Mouse (Mus musculus) midbrain, embryonic 13.5 days (tissue): ENCODE results near the gene Ms4a6c. TPM values are rescaled to one million over a fixed set of nuclear protein-coding genes. Genes with fewer than 3 reads are reported as not detected.
"Not testable (repeated sequence)": the region's sequence is repeated elsewhere in the genome, so short reads cannot be mapped to it uniquely, and the experiment has no call there.

Source experiments
- ATAC-seq: fragments of 200-750 bp; cut with Nextera tagmentation; 2 replicates; pipeline ENCODE4 v1.8.0; 2017; ENCODE audit warnings: mild to moderate bottlenecking, moderate TSS enrichment, moderate library complexity
- H3K27ac ChIP-seq: fragments of 300-500 bp; sonication (generic); 2 replicates; pipeline ENCODE4 v1.5.1; 2015; ENCODE audit warnings: inconsistent platforms, mild to moderate bottlenecking, moderate library complexity
- H3K27me3 ChIP-seq: fragments of 300-500 bp; sonication (generic); 2 replicates; pipeline ENCODE4 v1.6.1; 2015; ENCODE audit warnings: mild to moderate bottlenecking, inconsistent platforms
- H3K36me3 ChIP-seq: fragments of 300-500 bp; sonication (generic); 2 replicates; pipeline ENCODE4 v1.6.1; 2015; ENCODE audit warnings: mild to moderate bottlenecking, inconsistent platforms
- H3K4me1 ChIP-seq: fragments of 300-500 bp; sonication (generic); replicated peaks from 2 replicates; pipeline ENCODE4 v1.6.1; 2015; ENCODE audit warnings: inconsistent platforms
- H3K4me2 ChIP-seq: fragments of 300-500 bp; sonication (generic); replicated peaks from 2 replicates; pipeline ENCODE4 v1.6.1; 2015; ENCODE audit warnings: moderate library complexity, mild to moderate bottlenecking, inconsistent platforms
- H3K4me3 ChIP-seq: fragments of 300-500 bp; sonication (generic); replicated peaks from 2 replicates; pipeline ENCODE4 v1.5.1; 2015; ENCODE audit warnings: mild to moderate bottlenecking, inconsistent platforms
- H3K9ac ChIP-seq: fragments of 300-500 bp; sonication (generic); replicated peaks from 2 replicates; pipeline ENCODE4 v1.6.1; 2015; ENCODE audit warnings: mild to moderate bottlenecking, inconsistent platforms
- H3K9me3 ChIP-seq: fragments of 300-500 bp; sonication (generic); 2 replicates; pipeline ENCODE4 v1.6.1; 2016; ENCODE audit warnings: mild to moderate bottlenecking, inconsistent platforms
- WGBS: fragments of 180-500 bp; shearing (Covaris S2); methylation state at CpG from one replicate; pipeline ENCODE4 v1.1.7; 2015; 5-methylcytosine and 5-hydroxymethylcytosine counted together
- polyA plus RNA-seq: library from polyadenylated mRNA; unstranded; fragments of >200 nt; fragmentation: Nextera tagmentation; extraction: Ambion mirVana; gene quantifications from 2 replicates; pipeline ENCODE4 v1.2.1, GENCODE M21; 2015

Gene Ms4a6c
- polyA plus RNA-seq, 1 experiment from 2014 or later: 2.0 TPM

DNA sequence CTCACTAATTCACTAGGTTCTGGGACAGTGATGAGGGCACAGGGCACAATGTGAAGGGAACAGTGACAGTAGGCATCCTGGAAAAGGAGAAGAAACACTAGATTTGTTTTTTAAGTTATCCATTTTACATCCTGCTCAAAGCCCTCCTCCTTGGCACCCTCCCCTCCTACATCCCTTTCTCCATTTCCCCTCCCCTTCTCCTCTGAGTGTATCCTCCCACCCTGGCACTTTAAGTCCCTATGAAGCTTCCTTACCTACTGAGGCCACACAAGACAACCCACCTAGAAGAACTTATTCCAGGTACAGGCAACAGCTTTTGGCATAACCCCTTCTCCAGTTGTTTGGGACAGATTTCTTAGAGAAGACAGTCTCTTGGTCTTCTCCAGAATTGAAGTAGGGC is 47.1 kb downstream of the Ms4a6c start, which contains the start of gene Ms4a6b:
Gene Ms4a6b, plus strand, starts transcription at position 267 of the 400 bp plus-strand sequence.
- no peak within 1 kb of the TSS for H3K4me3 ChIP-seq
- H3K9ac ChIP-seq: no peak within 1 kb of the TSS
- H3K9me3 ChIP-seq: no peaks in the 10 kb centered on the region
- H3K4me1 ChIP-seq: no peaks in the 10 kb centered on the region
- no peaks in the 10 kb centered on the region for H3K27me3 ChIP-seq
- no peak within 1 kb of the TSS for H3K27ac ChIP-seq
- ATAC-seq: no peak
- no peaks in the 10 kb centered on the region for H3K36me3 ChIP-seq
- no peak within 1 kb of the TSS for H3K4me2 ChIP-seq

DNA sequence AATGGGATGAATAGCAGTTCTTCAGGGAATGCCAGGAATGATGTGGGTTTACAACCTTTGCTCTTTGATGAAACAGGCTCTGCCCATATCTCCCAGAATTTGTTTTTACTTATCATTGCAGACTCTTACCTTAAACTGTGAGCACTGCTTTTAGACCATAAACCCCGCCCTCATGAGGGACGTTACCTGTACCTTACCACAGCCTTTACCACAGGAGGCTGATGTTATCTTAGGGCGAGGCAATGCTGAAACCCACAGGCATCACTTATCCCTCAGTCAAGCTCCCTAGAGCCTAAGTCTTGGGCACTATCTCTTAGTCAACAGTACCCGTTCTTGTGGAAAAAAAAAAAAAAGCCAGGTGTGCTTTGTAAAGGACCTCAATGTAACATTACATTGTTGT is 47.7 kb downstream of the Ms4a6c start:
- ATAC-seq: no peak
- Histone ChIP-seq H3K27ac (no peak overlapping the region), H3K9me3 (no peaks in the 10 kb centered on the region), H3K36me3 (no peaks in the 10 kb centered on the region), H3K9ac (no peak overlapping the region), H3K4me3 (no peak overlapping the region), H3K4me2 (no peak overlapping the region), H3K27me3 (no peaks in the 10 kb centered on the region), H3K4me1 (no peaks in the 10 kb centered on the region)
- WGBS: 75% methylated on average over 4 of the region's 4 CpGs

DNA sequence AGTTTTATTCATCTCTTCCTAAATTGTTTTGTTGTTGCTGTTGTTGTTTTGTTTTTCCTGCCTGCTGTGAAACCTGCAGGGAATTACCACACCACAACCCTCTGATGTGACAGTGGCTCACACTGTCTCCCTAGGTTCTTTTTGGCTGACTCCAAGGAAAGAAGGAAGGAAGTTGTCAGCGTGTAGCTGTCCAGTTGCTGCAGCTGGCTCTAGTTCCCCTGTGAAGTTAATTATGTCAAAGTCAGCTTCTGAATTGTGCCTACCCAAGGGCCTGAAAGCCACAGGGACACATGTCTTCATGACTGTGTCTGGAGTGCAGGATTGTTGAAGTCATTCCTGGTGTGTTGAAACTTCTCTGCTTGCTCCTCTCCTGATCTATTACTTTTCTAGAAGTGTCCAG is 48.2 kb downstream of the Ms4a6c start:
- not testable (repeated sequence) for H3K4me2 ChIP-seq, H3K4me3 ChIP-seq, H3K27ac ChIP-seq, H3K27me3 ChIP-seq, H3K9ac ChIP-seq, ATAC-seq, H3K4me1 ChIP-seq, H3K9me3 ChIP-seq, H3K36me3 ChIP-seq
- WGBS: 79% methylated on average over 1 of the region's 1 CpGs

DNA sequence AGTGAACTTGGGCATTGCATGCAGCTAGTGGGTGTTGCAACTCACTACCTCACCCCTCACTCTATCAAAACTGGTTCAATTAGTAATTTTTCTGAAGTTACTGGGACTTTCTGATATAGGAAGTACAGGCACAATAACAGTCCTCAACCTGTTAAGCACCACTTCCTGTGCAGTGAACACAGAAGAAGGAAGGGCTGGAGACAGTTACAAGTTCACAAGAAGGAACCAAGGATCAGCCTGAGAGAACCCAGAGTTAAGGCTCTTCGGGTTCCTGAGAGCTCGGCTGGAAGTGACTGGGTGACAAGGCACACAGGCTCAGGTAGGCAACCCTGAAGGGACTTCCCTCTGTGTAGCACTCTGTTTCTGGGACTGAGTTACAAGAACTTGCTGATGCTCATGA is 49.2 kb downstream of the Ms4a6c start:
- not testable (repeated sequence) for H3K9me3 ChIP-seq, ATAC-seq, H3K4me1 ChIP-seq

DNA sequence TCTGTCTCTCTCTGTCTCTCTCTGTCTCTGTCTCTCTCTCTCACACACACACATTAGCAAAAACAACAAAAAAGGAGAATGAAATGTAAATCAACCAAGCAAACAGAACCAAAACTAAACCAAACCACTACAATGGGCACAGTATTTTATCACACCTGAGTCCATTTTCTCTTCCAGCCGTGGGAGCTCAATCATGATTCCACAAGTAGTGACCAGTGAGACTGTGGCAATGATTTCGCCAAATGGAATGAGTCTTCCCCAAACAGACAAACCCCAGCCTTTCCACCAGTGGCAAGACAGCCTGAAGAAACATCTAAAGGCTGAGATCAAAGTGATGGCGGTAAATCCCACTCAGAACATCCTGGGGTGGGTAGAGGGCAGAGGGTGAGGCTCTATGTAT is 51.0 kb downstream of the Ms4a6c start:
- no peak for ATAC-seq
- no peaks in the 10 kb centered on the region for H3K4me1 ChIP-seq
- no peak overlapping the region for H3K4me3 ChIP-seq
- H3K27ac ChIP-seq: no peak overlapping the region
- H3K4me2 ChIP-seq: no peak overlapping the region
- no peak overlapping the region for H3K9ac ChIP-seq
- H3K9me3 ChIP-seq: no peaks in the 10 kb centered on the region
- 89% methylated on average over 3 of the region's 3 CpGs for WGBS
- no peaks in the 10 kb centered on the region for H3K27me3 ChIP-seq
- no peaks in the 10 kb centered on the region for H3K36me3 ChIP-seq

More for the DNA sequence above, 49.2 kb downstream of the Ms4a6c start:
- H3K27ac ChIP-seq, H3K9ac ChIP-seq, H3K4me2 ChIP-seq, H3K36me3 ChIP-seq, H3K27me3 ChIP-seq, H3K4me3 ChIP-seq: not testable (repeated sequence)
- 89% methylated on average over 2 of the region's 2 CpGs for WGBS

Other genes with a start within 250 kb of the Ms4a6c start
- gene Ms4a12, start 236.9 kb upstream of the Ms4a6c start, polyA plus RNA-seq: not detected in 2 replicates
- not detected in 2 replicates for gene Ms4a1, start 203.1 kb upstream of the Ms4a6c start, polyA plus RNA-seq
- gene Ms4a5, start 185.5 kb upstream of the Ms4a6c start, polyA plus RNA-seq: not detected in 2 replicates
- not detected in 2 replicates for gene Ms4a14, start 154.9 kb upstream of the Ms4a6c start, polyA plus RNA-seq
- gene Ms4a7, start 133.2 kb upstream of the Ms4a6c start, polyA plus RNA-seq: 2.6 and 3.6 TPM in 2 replicates
- 1.5 and 2.1 TPM in 2 replicates for gene Ms4a4a, start 93.8 kb upstream of the Ms4a6c start, polyA plus RNA-seq
- gene Ms4a4c, start 64.6 kb upstream of the Ms4a6c start, polyA plus RNA-seq: not detected in 2 replicates
- gene Ms4a4b, start 25.8 kb upstream of the Ms4a6c start, polyA plus RNA-seq: not detected in 2 replicates
- gene Gm8369, start 16.6 kb downstream of the Ms4a6c start, polyA plus RNA-seq: not detected in 2 replicates
- gene Ms4a6b, start 47.1 kb downstream of the Ms4a6c start, polyA plus RNA-seq: 2.5 and 3.1 TPM in 2 replicates
- gene Ms4a4d, start 67.4 kb downstream of the Ms4a6c start, polyA plus RNA-seq: not detected in 2 replicates
- 2.0 and 2.3 TPM in 2 replicates for gene Ms4a6d, start 135.5 kb downstream of the Ms4a6c start, polyA plus RNA-seq
- not detected in 2 replicates for gene Ms4a2, start 154.4 kb downstream of the Ms4a6c start, polyA plus RNA-seq
- gene Ms4a3, start 171.5 kb downstream of the Ms4a6c start, polyA plus RNA-seq: not detected in 2 replicates
- not detected in 2 replicates for gene Oosp2, start 191.2 kb downstream of the Ms4a6c start, polyA plus RNA-seq
- gene Oosp1, start 221.8 kb downstream of the Ms4a6c start, polyA plus RNA-seq: not detected in 2 replicates
- gene Oosp3, start 227.7 kb downstream of the Ms4a6c start, polyA plus RNA-seq: not detected in 2 replicates